Mouse (Mus musculus) brain, embryonic 14.5 days (tissue): ENCODE data around the gene Ftl1.

Experiments used
- CTCF ChIP-seq: fragments of 200-500 bp; IDR thresholded peaks from 2 replicates; pipeline ENCODE4 v1.5.1; 2012; ENCODE audit warnings: inconsistent platforms, mild to moderate bottlenecking, moderate library complexity, borderline replicate concordance; ENCODE audit not compliant: insufficient read depth, insufficient read length; ENCODE audit errors: extremely low read depth
- POLR2A ChIP-seq: fragments of 200-500 bp; IDR thresholded peaks from 2 replicates; pipeline ENCODE4 v1.6.1; 2012; ENCODE audit warnings: mild to moderate bottlenecking, inconsistent platforms, borderline replicate concordance; ENCODE audit not compliant: poor library complexity, insufficient read depth, insufficient read length, severe bottlenecking; ENCODE audit errors: extremely low read depth

DNA sequence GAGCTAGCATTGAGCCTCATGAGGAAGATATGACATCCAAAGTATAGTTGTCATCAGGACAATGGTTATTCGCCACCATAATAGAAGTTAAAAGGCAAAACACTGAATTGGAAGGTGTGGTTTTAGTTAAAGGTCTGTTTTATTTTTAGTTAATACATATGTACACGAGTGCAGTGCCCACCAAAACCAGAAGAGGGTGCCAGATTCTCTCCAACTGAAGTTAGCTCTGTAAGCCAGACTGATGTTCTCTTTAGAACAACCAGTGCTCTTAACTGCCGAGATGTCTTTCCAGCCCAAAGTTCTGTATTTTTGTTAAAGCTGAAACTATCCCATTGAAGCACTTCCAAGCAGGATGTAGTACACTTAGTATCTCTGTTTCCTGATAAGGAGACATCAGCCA, 11.2 kb upstream of the Ftl1 start:
- no peak for TF ChIP-seq POLR2A
- peak; percentile 69; the same call in 1 of the 2 replicates for TF ChIP-seq CTCF
